Mouse (Mus musculus) gastrocnemius, postnatal 25 days (tissue): ENCODE results near the gene Plekhg1. TPM values are rescaled to one million over a fixed set of nuclear protein-coding genes. Genes with fewer than 3 reads are reported as not detected.

Experiments used
- total RNA-seq, 2 experiments: library from RNA; stranded (reverse); gene quantifications; 1 replicate in 1 of 2; 2 replicates in 1 of 2; pipeline ENCODE4 v1.2.3; 2021

Gene Plekhg1
- total RNA-seq, 2 experiments from 2014 or later: 3.4 to 3.8 TPM

Other genes with a start within 250 kb of the Plekhg1 start
- gene Iyd, start 200.1 kb upstream of the Plekhg1 start, total RNA-seq: not detected
- gene Mthfd1l, start 232.8 kb downstream of the Plekhg1 start, total RNA-seq: 1 to 10 TPM in 1 of 2 experiments, under 1 TPM in 1; 0.59 to 1.1 TPM